Mouse (Mus musculus) embryonic facial prominence, embryonic 10.5 days (tissue): ENCODE data around the gene Tepsin. TPM values are rescaled to one million over a fixed set of nuclear protein-coding genes. Genes with fewer than 3 reads are reported as not detected.

Source experiments
- DNase-seq: peaks from one replicate; pipeline ENCODE4 v3.0.0-alpha.2; 2017; ENCODE audit warnings: low spot score
- H3K27ac ChIP-seq: fragments of 300-500 bp; sonication (generic); replicated peaks from 2 replicates; pipeline ENCODE4 v1.5.1; 2016; ENCODE audit warnings: mild to moderate bottlenecking
- H3K27me3 ChIP-seq: fragments of 300-500 bp; sonication (generic); replicated peaks from 2 replicates; pipeline ENCODE4 v1.6.1; 2016; ENCODE audit warnings: low read depth, mild to moderate bottlenecking; ENCODE audit not compliant: poor library complexity, severe bottlenecking
- H3K36me3 ChIP-seq: fragments of 300-500 bp; sonication (generic); replicated peaks from 2 replicates; pipeline ENCODE4 v1.6.1; 2016; ENCODE audit warnings: mild to moderate bottlenecking, moderate library complexity
- H3K4me1 ChIP-seq: fragments of 300-500 bp; sonication (generic); 2 replicates; pipeline ENCODE4 v1.6.1; 2016
- H3K4me3 ChIP-seq: fragments of 300-500 bp; sonication (generic); 2 replicates; pipeline ENCODE4 v1.5.1; 2016; ENCODE audit warnings: mild to moderate bottlenecking, moderate library complexity
- H3K9me3 ChIP-seq: fragments of 300-500 bp; sonication (generic); 2 replicates; pipeline ENCODE4 v1.6.1; 2016; ENCODE audit warnings: mild to moderate bottlenecking
- WGBS: fragments of 180-500 bp; shearing (Covaris S2); methylation state at CpG from one replicate; pipeline ENCODE4 v1.1.7; 2016; 5-methylcytosine and 5-hydroxymethylcytosine counted together
- polyA plus RNA-seq: library from polyadenylated mRNA; unstranded; fragments of >200 nt; fragmentation: Nextera tagmentation; extraction: Ambion mirVana; gene quantifications from 2 replicates; pipeline ENCODE4 v1.2.1, GENCODE M21; 2016

Tepsin gene
- polyA plus RNA-seq, 1 experiment from 2014 or later: 21.4 TPM

DNA sequence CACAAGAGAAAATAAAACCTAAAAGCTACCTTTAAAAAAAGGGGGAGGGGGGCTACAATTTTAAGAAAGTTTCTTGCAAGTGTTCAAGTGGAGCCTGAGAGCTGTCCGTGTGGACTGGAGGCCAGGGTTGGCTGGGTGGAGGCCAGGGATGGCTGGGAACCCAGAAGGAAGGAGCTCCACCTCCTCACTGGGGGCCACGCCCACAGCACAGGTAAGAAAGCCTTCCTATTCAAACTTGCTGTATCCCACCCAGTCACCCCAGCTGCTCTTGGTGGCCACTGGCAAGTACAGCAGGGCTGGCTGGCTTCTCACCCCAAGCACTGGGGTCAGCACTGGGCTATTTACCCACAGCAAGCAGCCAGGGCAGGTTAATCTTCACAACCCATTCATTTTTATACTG lies 8.5 kb upstream of the Tepsin start:
- H3K27ac ChIP-seq: no peak overlapping the region
- H3K27me3 ChIP-seq: no peaks in the 10 kb centered on the region
- no peaks in the 10 kb centered on the region for H3K9me3 ChIP-seq
- no peak overlapping the region for H3K4me3 ChIP-seq
- H3K36me3 ChIP-seq: peaks cover 78% of the 10 kb centered on the region
- no peak for DNase-seq
- H3K4me1 ChIP-seq: no peaks in the 10 kb centered on the region
- WGBS: 78% methylated on average over 2 of the region's 2 CpGs

DNA sequence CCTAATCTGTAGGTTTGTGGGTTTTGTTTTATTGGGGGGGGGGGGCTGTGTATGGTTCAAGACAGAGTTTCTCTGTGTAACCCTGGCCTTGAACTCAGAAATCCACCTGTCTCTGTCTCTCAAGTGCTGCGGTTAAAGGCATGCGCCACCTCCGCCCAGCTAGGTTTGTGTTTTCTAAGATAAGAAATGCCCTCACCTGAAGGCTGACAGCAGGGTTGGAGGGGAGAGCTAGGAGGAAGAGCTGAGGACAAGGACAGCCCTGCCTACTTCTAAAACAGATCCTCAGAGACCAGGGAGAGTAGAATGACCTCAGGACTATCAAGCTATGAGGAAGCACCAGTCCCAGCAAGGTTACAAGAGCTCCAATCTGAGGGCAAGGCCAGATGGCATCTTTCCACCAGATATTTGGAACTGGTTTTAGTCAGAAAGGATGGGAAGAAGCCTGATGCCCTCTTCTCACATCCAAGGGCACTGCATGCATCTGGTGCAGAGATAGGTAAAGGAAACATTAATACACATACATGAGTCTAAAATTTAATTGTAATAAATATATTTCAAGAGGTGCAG lies 5.0 kb upstream of the Tepsin start:
- H3K4me3 ChIP-seq: no peak overlapping the region
- no peaks in the 10 kb centered on the region for H3K9me3 ChIP-seq
- H3K27me3 ChIP-seq: no peaks in the 10 kb centered on the region
- no peak overlapping the region for H3K27ac ChIP-seq
- H3K4me1 ChIP-seq: peaks cover 19% of the 10 kb centered on the region
- peaks cover 65% of the 10 kb centered on the region for H3K36me3 ChIP-seq
- no peak for DNase-seq
- 92% methylated on average over 3 of the region's 3 CpGs for WGBS

DNA sequence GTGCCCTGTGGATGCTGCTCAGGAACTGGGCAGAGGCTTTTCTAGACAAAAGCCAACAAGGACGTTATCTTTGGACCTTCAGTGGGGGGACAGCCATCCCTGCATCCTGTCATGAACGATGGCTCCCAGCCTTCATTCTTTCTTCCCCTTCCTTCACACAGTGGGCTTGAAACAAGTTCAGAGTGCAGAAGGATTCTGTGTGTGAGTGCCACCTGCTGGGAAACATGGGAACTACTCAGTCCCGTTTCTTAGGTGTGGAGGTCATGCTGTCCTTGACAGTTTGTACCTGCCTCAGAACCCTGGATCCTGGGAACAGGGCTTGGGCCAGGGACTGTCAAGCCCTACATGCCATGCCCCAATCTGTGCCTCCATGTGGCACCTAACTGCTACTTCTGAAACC lies 2.5 kb upstream of the Tepsin start:
- no peak overlapping the region for H3K27ac ChIP-seq
- DNase-seq: peak; percentile 77
- H3K36me3 ChIP-seq: peaks cover 48% of the 10 kb centered on the region
- peaks cover 30% of the 10 kb centered on the region for H3K4me1 ChIP-seq
- WGBS: 10% methylated on average over 3 of the region's 3 CpGs
- H3K9me3 ChIP-seq: no peaks in the 10 kb centered on the region
- no peak overlapping the region for H3K4me3 ChIP-seq
- H3K27me3 ChIP-seq: no peaks in the 10 kb centered on the region

DNA sequence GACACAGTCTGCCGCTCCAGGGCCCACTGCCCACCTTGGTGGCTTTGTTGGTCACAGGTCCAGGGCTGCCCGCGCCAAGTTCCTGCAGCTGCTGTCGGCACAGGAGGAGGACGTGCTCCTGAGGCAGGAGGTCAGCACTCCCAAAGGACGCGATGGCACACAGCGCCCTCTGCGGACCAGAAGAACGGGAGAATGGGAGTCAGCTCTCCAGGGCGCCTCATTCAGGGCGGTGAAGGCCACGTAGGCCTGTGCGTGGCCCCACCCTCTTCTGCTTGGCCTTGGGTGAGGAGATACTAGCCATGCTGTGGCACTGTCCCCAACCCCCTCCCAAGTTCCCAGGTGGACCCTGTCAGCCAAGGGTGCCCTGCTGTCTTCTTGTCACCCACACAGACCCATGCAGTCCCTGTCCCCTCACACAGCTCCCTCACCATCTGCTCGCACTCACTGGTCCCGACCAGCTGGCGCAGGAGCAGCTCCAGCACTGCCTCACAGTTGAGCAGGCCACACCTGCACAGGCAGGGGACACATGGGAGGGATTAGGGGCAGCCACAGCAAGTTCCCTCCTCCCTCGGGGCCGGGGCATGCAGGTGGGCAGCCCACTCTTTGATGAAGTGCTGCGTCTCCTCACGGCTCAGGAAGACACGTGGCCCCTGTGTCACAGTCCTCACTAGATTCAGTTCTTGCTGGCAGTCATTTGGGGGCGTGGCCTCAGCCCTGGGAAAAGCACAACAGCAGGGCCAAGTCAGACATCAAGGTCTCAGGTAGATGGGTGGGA lies 5.5 kb downstream of the Tepsin start:
- DNase-seq: no peak
- Histone ChIP-seq H3K27me3 (no peaks in the 10 kb centered on the region), H3K4me1 (peaks cover 8% of the 10 kb centered on the region), H3K36me3 (peaks cover 65% of the 10 kb centered on the region), H3K27ac (no peak overlapping the region), H3K4me3 (no peak overlapping the region), H3K9me3 (no peaks in the 10 kb centered on the region)
- 81% methylated on average over 23 of the region's 23 CpGs for WGBS

DNA sequence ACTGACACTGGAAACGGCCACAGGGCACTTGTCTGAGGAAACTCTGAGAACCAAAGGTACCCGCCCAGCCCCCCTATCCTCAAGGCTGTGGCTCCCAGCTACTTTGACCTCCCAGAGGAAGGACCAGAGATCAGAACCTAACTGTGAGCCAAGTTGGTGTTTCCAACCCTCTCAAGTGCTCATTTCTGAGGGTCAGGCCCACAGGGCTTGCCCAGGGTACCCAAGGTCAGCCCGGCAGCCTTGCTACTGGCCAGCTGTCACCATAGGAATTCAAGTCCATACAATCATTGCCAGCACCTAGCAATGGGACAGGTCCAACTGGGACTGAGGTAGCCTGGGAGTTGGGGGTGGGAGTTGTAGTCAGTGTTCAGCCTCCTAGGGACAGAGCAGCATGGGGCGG lies 7.9 kb downstream of the Tepsin start:
- DNase-seq: no peak
- Histone ChIP-seq H3K36me3 (peaks cover 54% of the 10 kb centered on the region), H3K27ac (no peak overlapping the region), H3K4me3 (no peak overlapping the region), H3K9me3 (no peaks in the 10 kb centered on the region), H3K4me1 (peaks cover 14% of the 10 kb centered on the region), H3K27me3 (no peaks in the 10 kb centered on the region)
- WGBS: 90% methylated on average over 4 of the region's 4 CpGs

DNA sequence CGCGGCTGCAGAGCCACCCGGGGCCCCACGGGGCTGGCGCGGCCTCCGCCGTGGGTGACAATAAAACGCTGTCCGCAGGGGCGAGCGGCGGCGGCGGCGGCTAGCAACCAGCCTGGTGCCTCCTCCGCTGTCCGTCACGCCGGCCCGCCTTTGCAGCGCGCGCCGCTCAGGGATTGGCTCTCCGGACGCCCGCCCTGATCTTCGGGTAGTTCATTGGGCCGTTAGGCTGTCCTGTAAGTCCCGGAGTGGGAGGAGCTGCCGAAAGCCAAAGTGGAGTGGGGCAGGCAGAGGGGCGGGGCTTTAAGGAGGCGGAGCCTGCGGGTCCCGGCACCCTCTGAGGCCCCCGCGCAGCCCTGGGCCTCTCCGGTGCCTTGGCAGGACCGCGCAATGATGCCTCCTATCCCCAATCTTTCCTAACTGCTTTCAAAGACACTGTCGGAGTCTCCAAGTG lies 11.8 kb downstream of the Tepsin start, which contains the start of gene Cep131:
Gene Cep131 (minus strand): TSS at position 126 of the 451 bp plus-strand sequence.
- Histone ChIP-seq H3K36me3 (peaks cover 47% of the 10 kb centered on the region), H3K27ac (peak within 1 kb of the TSS; percentile 94), H3K9me3 (no peaks in the 10 kb centered on the region), H3K4me1 (peaks cover 25% of the 10 kb centered on the region), H3K4me3 (peak within 1 kb of the TSS; percentile 81), H3K27me3 (no peaks in the 10 kb centered on the region)
- DNase-seq: peak; percentile 99
- under 1% methylated on average over 42 of the region's 42 CpGs for WGBS

DNA sequence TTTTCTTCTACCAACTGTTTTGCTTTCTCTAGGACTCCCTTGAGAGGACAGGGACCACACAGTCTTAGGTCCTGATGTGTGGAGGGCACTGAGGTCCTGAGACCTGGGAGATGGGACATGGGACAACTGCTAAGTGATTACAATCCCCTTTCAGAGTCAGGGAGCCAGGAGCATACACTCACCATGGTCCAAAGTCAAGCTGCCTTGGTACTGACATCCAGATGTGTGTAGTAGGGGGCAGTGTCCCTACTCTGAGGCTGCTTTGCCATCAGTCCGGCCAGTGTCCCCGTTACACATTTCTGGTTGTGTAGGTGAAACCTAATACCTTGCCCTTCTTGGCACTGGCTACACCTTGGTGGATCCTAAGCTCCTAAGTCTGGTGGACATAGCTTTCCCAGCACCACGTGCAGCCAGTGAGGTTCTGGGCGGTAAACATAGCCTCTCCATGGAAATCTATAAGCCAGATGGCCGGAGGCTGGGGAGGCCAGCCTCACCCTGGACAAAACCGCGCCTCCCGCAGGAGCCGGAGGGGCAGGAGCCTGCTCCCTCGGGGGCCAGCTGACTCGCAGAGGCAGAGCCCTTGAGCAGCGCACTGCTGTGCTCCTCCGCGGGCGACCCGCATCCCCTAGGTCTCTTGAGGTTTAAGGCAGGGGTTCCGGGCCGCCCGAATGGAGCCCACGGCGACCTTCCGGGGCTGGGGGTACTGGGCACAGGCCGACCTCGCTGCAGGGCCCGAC lies 12.5 kb downstream of the Tepsin start:
- no peak for DNase-seq
- peaks cover 25% of the 10 kb centered on the region for H3K4me1 ChIP-seq
- peak overlapping the region; percentile 81 for H3K4me3 ChIP-seq
- peak overlapping the region; percentile 94 for H3K27ac ChIP-seq
- no peaks in the 10 kb centered on the region for H3K27me3 ChIP-seq
- no peaks in the 10 kb centered on the region for H3K9me3 ChIP-seq
- H3K36me3 ChIP-seq: peaks cover 47% of the 10 kb centered on the region
- WGBS: under 1% methylated on average over 25 of the region's 25 CpGs

DNA sequence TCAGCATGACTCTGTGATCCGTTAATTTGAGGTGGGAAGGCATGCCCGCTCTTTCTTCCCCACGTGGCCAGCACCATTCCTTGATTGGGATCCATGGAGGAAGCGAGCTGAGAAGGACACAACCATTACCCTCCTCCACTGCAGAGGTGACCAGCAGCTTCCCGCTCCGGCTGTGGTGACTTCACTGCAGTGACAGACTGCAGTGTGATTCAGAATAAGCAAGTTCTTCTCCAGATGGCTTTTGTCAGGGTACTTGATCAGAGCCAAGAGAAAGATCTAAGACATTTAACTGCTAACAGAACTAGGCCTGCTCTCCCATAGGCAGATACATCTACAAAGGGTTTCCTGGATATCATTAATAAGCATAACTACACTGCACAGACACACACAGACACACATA lies 18.2 kb downstream of the Tepsin start:
- Histone ChIP-seq H3K9me3 (no peaks in the 10 kb centered on the region), H3K27me3 (no peaks in the 10 kb centered on the region), H3K4me3 (no peak overlapping the region), H3K27ac (no peak overlapping the region), H3K4me1 (peaks cover 11% of the 10 kb centered on the region), H3K36me3 (peaks cover 96% of the 10 kb centered on the region)
- DNase-seq: no peak
- WGBS: 92% methylated on average over 6 of the region's 6 CpGs

- no peak for DNase-seq
- Histone ChIP-seq H3K27me3 (no peaks in the 10 kb centered on the region; the same call in 1 of the 2 replicates), H3K27ac (no peak overlapping the region), H3K4me3 (no peak overlapping the region), H3K36me3 (peaks cover 100% of the 10 kb centered on the region), H3K9me3 (no peaks in the 10 kb centered on the region), H3K4me1 (peaks cover 28% of the 10 kb centered on the region)
- 82% methylated on average over 3 of the region's 3 CpGs for WGBS
Measured at GRCm38 (mm10) chr11:120076191-120076590, 22.3 kb downstream of the Tepsin start.

DNA sequence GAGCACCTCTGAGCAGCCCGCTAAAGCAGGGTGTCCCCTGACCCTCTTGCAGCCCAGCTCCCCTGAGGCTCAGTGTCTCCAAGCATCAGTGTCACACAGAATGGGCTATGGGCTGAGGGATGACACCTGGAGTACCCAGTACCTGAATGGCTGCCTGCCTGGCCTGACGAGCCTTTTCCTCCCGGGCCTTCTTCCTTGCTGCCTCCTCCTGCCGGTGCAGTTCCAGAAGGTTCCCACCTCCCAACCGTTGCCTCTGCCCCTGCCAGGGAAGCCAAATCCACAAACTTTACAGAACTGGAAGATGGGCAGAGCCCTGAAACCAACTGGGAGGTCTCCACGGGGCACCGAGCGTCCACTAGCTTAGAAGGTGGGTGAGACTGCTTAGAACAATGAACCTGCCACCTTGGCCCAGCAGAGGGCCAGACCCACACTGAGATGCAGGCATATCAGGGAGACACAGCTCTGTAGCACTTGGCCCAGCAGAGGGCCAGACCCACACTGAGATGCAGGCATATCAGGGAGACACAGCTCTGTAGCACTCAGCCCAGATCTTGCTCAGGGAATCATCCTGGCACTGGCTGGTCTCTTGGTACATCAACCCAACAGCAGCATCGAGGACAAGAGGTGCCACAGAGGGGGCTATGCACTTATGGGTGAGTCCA lies 25.4 kb downstream of the Tepsin start:
- DNase-seq: no peak
- H3K27me3 ChIP-seq: no peaks in the 10 kb centered on the region; the same call in 1 of the 2 replicates
- H3K4me3 ChIP-seq: no peak overlapping the region
- no peaks in the 10 kb centered on the region for H3K9me3 ChIP-seq
- WGBS: 90% methylated on average over 9 of the region's 9 CpGs
- no peak overlapping the region for H3K27ac ChIP-seq
- H3K4me1 ChIP-seq: peaks cover 56% of the 10 kb centered on the region
- H3K36me3 ChIP-seq: peaks cover 100% of the 10 kb centered on the region

- peaks cover 100% of the 10 kb centered on the region for H3K36me3 ChIP-seq
- H3K27ac ChIP-seq: peak overlapping the region; percentile 72
- H3K27me3 ChIP-seq: no peaks in the 10 kb centered on the region; the same call in 1 of the 2 replicates
- no peaks in the 10 kb centered on the region for H3K9me3 ChIP-seq
- no peak overlapping the region for H3K4me3 ChIP-seq
- 73% methylated on average over 7 of the region's 7 CpGs for WGBS
- no peak for DNase-seq
- H3K4me1 ChIP-seq: peaks cover 69% of the 10 kb centered on the region
Measured at GRCm38 (mm10) chr11:120071731-120072320, 26.7 kb downstream of the Tepsin start.

GRCm38 (mm10) chr11:120071065-120071464 lies 27.5 kb downstream of the Tepsin start:
- peak overlapping the region; percentile 72; the same call in 1 of the 2 replicates for H3K27ac ChIP-seq
- 30% methylated on average over 12 of the region's 12 CpGs for WGBS
- peaks cover 77% of the 10 kb centered on the region for H3K4me1 ChIP-seq
- no peak for DNase-seq
- no peak overlapping the region for H3K4me3 ChIP-seq
- H3K9me3 ChIP-seq: no peaks in the 10 kb centered on the region
- H3K36me3 ChIP-seq: peaks cover 100% of the 10 kb centered on the region
- no peaks in the 10 kb centered on the region; the same call in 1 of the 2 replicates for H3K27me3 ChIP-seq
